Mouse (Mus musculus) lung, adult 2 months (tissue): ENCODE data around the gene Vti1a. TPM values are rescaled to one million over a fixed set of nuclear protein-coding genes. Genes with fewer than 3 reads are reported as not detected.

Experiments used
- DNase-seq: peaks from one replicate; pipeline ENCODE4 v3.0.0; 2022
- H3K4me1 ChIP-seq: fragments of 200-500 bp; 2 replicates; pipeline ENCODE4 v1.6.1; 2011; ENCODE audit warnings: low read length; ENCODE audit not compliant: control insufficient read depth, insufficient read depth
- H3K4me3 ChIP-seq: fragments of 200-500 bp; replicated peaks from 2 replicates; pipeline ENCODE3; 2011; ENCODE audit warnings: low read depth, mild to moderate bottlenecking, control low read depth, low read length; ENCODE audit errors: extremely low read depth
- CTCF ChIP-seq: fragments of 200-500 bp; IDR thresholded peaks from 2 replicates; pipeline ENCODE4 v1.5.1; 2011; ENCODE audit warnings: mild to moderate bottlenecking, low read length, control low read depth; ENCODE audit not compliant: insufficient read depth
- POLR2A ChIP-seq: fragments of 200-500 bp; IDR thresholded peaks from 2 replicates; pipeline ENCODE4 v1.6.1; 2011; ENCODE audit warnings: low read depth, mild to moderate bottlenecking, control low read depth, low read length, borderline replicate concordance; ENCODE audit errors: extremely low read depth
- WGBS: fragments of 180-500 bp; shearing (Covaris S2); methylation state at CpG from one replicate; pipeline ENCODE4 v1.1.7; 2018; 5-methylcytosine and 5-hydroxymethylcytosine counted together
- polyA plus RNA-seq: library from polyadenylated mRNA; depleted of rRNA; stranded (reverse); fragments of >200 nt; gene quantifications from 2 replicates; pipeline ENCODE4 v1.2.3, GENCODE M21; 2012

Gene Vti1a
- polyA plus RNA-seq, 1 experiment: 11.5 TPM

DNA sequence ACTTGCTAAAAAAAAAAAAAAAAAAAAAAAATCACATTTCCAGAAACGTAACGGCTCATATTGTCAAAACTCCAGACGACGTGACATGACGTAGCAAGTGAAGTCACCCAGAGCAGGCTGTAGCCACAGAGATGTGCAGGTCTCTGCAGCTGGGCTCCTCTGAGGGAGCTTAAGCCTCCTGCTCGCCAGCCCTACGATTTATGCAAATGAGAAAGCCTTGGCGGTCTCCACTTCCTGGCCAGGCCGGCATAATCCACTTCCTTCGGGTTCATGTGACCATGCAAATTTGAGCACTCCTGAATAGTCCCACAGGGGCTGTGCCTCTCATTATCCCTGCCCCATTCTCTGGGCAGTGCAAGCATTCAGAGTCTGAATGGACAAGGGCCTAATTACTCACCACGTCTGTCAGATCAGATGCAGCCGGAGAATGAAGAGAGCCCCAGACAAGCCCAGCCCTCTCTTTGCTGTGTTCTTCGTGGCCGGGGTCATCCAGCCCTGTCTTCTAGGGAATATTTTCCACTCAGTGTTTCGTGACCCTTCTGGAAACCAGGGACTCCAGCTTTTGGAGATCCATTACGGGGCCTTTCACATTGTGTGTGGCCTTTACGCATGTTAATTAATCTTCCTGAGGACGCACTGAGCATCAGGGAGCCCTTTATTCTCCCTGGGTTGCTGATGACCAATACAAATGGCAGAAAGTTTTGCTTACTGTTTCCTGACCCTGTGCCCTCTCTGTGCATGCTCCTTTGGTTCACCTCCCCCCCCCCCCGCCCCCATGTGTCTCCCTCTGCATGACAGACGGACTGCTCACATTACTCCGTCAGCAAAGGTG lies 240.3 kb downstream of the Vti1a start:
- WGBS: 51% methylated on average over 21 of the region's 21 CpGs
- TF ChIP-seq CTCF (no peak), POLR2A (no peak)
- no peak for DNase-seq
- Histone ChIP-seq H3K4me3 (no peak overlapping the region), H3K4me1 (no peaks in the 10 kb centered on the region)

DNA sequence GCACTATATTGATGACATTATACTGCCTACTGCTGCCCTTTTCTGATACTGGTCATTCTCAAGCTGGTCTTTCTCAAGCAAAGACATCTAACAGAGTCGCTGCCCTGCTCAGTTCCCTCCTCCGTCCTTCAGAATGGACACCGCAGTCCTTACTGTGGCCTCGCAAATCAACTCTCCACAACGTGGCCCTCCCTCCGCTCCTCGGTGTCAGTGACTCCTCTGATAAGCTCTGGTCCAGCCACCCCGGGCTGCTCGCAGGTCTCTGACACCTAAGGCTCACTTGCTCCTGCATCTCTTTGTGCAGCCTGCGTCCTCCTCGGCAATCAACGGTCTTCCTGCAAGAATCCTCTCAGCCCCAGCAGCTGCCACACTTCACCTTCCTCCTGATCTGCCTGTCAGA lies 243.2 kb downstream of the Vti1a start:
- DNase-seq: no peak
- H3K4me3 ChIP-seq: no peak overlapping the region
- no peaks in the 10 kb centered on the region for H3K4me1 ChIP-seq
- TF ChIP-seq CTCF (no peak), POLR2A (no peak)
- WGBS: 74% methylated on average over 12 of the region's 12 CpGs

DNA sequence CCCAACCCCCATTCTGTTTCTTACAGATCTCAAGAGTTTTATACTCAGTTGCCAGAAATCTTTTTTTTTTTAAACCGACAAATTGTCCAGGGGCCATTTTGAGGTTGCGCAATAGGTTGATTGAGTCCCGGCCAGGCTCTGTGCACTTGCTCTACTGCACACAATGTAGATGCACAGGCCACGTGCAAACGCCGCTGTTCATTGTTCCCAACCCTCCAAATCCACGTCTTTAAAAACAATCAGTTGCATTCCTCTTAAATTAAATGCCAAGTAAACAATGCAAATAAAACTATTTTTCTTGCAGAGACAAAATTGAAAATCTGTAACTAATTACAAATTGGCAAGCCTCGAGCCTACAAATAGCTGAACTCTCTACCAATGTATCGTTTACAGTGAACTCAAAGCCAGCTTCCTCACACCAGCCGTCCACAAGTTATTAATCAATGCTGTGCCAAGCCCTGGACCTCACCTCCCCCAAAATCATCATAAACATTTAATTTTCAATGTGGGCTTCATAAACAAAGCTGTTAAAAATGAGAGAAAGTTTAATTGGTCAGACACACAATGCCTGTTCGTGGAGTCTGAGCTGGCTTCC lies 244.1 kb downstream of the Vti1a start:
- 74% methylated on average over 11 of the region's 11 CpGs for WGBS
- no peak overlapping the region for H3K4me3 ChIP-seq
- no peak for TF ChIP-seq CTCF
- TF ChIP-seq POLR2A: no peak
- no peak for DNase-seq
- H3K4me1 ChIP-seq: no peaks in the 10 kb centered on the region

DNA sequence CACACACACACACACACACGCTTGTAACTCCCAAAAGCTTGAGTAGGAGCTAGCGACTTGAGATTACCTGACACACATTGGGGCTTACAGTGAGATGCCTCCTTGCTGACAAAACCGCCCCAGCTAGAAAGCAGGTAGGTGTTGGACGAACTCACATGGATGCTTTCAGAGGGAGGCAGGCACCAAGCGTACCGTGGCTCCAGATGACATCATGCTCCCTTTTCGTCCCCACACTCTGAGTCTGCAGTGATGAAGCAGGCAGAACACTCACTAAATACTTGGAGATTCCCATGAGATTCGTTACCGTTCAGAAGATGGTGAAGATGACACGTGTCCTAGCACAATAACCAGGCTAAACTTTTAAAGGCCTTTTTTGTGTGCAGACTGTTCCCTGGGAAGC lies 245.4 kb downstream of the Vti1a start:
- no peak for TF ChIP-seq CTCF
- no peak for TF ChIP-seq POLR2A
- 96% methylated on average over 10 of the region's 10 CpGs for WGBS
- Histone ChIP-seq H3K4me1 (no peaks in the 10 kb centered on the region), H3K4me3 (no peak overlapping the region)
- no peak for DNase-seq

DNA sequence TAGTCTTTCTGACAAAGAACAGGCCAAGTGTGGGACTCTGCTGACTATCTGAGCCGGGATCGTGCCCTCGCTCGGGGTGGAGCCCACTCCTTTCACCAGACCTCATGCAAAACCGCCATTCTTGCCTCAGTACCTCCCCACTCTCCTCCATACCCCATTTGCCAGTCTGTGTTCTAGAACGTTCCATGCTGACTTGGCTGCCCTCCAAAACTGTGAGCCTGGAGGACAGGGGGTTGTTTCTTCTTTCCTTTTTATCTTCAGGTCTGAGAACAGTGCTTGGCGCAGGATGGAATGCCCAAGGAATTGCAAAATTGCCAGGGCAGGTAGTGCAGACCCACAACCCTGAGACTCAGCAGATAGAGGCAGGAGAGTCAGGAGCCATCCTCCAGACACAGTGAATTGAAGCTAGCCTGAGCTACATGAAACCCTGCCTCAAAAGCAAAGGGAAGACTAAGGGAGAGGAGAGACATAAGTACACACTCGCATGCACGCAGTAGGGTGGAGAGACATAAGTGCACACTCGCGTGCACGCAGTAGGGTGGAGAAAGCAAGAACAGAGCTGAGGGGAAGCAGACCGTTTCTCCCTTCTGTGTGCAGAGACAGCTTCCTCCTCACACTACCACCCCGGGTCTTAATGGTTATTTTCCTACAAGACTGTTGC lies 246.5 kb downstream of the Vti1a start:
- Histone ChIP-seq H3K4me1 (no peaks in the 10 kb centered on the region), H3K4me3 (no peak overlapping the region)
- 82% methylated on average over 14 of the region's 14 CpGs for whole genome bisulfite sequencing
- TF ChIP-seq CTCF (no peak), POLR2A (no peak)
- no peak for DNase-seq

DNA sequence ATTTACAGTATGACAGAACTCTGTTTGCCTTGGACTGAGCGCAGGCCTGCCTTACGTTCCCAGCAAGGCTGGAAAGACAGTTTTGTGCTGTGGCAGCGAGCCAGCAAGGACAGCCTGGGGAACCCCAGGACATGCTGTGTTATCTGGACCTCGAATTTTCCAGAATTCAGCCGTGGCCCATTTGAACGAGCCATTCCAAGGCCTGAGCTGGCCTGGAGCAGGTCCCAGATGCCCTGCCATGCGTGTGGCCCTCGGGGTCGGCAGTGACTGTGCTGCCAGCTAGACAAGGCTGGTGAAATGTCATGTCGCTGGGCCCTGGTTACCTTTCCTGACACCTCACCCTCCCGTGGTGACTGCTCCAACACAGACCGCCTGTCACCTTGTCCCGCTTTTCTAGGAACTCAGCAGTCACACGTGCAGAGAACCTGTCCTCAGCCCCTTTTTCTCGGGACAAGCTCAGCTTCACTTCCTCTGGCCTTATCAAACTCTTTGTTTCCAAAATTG lies 247.1 kb downstream of the Vti1a start:
- Histone ChIP-seq H3K4me1 (no peaks in the 10 kb centered on the region), H3K4me3 (no peak overlapping the region)
- no peak for DNase-seq
- no peak for TF ChIP-seq POLR2A
- TF ChIP-seq CTCF: no peak
- whole genome bisulfite sequencing: 74% methylated on average over 15 of the region's 15 CpGs

DNA sequence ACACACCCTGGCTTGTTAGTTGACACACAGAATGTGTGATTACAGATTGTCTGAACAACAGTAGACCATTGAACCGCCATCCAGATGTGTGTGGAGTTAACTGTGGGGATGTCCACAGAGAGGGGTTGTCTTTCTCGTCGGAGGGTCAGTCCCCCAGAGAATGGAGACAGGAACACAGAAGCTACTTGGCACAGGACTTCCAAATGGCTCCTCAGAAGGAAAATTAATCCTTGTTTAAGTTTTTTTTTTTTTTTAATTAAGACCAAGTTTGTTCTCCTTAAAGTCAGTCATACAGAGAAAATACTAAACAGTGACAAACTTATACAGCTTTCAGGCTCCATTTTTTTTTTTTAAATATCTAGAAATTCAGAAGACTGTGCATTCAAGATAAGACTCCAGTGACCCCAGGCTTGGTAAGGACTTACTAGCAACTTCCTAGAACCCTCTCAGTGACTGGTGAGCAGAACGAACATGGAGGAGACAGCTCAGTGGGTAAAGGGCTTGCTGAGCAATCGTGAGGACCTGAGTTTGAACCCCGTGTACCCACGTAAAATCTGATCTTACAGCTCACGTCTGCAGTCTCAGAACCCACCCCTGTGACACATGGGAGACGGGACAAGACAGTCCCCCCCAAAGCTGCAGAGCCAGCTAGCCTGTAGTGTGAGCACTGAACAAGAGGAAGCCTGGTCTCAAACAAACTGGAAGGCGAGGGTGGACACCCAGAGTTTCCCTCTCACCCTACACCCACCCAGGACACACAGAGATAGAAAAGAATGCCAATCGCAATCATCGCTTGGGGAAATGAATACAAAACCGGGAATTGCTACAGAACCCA lies 248.2 kb downstream of the Vti1a start:
- no peak overlapping the region for H3K4me3 ChIP-seq
- DNase-seq: no peak
- no peak for TF ChIP-seq CTCF
- no peak for TF ChIP-seq POLR2A
- WGBS: 93% methylated on average over 13 of the region's 13 CpGs
- H3K4me1 ChIP-seq: no peaks in the 10 kb centered on the region

DNA sequence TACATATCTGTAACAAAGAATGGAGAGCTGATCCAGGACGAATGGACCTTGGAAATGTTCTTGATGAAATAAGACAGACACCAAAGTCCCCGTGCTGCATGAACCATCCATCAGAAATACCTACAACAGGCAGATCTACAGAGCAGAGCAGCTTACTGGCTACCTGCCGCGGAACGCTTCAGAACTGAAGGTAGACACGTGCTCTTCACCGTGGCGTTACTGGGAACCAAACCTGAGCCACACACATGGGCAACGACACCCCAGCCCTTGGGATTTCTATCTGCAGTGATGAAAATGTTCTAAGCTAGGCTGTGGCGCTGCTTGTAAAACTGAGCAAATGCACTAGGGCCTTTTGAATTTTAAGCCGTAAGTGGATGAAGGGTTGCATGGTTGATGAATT lies 249.0 kb downstream of the Vti1a start:
- WGBS: 93% methylated on average over 11 of the region's 11 CpGs
- DNase-seq: no peak
- Histone ChIP-seq H3K4me1 (no peaks in the 10 kb centered on the region), H3K4me3 (no peak overlapping the region)
- TF ChIP-seq CTCF: no peak
- TF ChIP-seq POLR2A: no peak

DNA sequence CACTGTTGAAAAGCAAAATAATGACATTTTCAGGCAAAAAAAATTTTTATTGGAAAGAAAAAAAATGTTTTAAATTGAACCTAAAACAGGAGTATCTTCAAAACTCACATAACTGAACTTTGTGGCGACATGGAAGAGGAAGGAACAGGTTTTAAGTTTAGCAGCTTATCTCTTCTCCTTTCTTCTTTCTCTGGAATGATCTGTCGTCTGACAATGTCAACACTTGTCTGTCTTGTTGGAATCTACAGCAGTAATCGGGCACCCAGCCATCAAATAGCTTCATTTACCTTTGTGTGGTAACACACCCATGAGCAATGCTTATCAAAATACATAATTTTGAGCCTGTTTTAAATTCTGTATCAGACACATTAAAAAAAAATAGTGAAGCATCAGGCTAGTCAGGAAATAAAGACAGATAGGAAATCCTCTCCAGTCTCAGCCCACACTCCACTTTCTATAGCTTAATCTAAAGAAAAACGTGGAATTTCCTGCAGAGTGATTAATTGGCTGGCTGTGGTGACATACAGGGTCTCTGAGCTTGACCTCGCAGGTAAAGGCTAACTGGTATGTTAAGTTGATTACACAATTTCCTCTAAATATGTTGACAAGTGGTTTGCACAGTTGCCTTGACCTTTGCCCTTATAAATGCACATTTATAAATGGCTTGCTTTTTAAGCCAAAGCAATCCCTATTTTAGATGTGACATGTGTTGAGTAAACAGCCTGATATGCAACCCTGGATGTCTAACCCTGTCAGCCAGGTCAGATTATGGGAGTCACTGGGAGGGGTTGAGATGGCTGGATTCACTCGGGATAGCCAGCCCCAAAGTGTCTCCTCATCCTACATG lies 249.7 kb downstream of the Vti1a start:
- WGBS: 47% methylated on average over 6 of the region's 6 CpGs
- TF ChIP-seq POLR2A (no peak), CTCF (no peak)
- H3K4me1 ChIP-seq: no peaks in the 10 kb centered on the region

More for the DNA sequence above, 249.7 kb downstream of the Vti1a start:
- no peak for DNase-seq
- no peak overlapping the region for H3K4me3 ChIP-seq
